Mouse (Mus musculus) ES-CJ7 (cell line): ENCODE data around the gene Wnt1.
"Not testable (repeated sequence)": the region's sequence is repeated elsewhere in the genome, so short reads cannot be mapped to it uniquely, and the experiment has no call there.

Experiments used
- DNase-seq: peaks from one replicate; pipeline ENCODE4 v3.0.0; 2011; ENCODE audit warnings: low read depth, low spot score

The Wnt1 gene

DNA sequence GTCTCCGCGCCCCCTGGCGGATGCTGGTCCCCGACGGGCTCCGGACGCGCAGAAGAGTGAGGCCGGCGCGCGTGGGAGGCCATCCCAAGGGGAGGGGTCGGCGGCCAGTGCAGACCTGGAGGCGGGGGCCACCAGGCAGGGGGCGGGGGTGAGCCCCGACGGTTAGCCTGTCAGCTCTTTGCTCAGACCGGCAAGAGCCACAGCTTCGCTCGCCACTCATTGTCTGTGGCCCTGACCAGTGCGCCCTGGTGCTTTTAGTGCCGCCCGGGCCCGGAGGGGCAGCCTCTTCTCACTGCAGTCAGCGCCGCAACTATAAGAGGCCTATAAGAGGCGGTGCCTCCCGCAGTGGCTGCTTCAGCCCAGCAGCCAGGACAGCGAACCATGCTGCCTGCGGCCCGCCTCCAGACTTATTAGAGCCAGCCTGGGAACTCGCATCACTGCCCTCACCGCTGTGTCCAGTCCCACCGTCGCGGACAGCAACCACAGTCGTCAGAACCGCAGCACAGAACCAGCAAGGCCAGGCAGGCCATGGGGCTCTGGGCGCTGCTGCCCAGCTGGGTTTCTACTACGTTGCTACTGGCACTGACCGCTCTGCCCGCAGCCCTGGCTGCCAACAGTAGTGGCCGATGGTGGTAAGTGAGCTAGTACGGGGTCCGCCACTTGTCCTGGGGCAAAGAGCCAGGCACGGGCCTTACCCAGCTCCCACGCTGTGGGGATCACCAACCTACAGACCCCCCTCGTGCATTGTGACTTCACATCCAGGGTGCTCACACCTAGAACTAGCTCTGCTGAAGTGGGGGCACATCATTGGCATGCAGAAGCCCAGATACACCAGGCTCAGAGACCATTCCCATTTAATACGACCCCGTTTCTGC lies at the start of gene Wnt1:
Gene Wnt1 (plus strand): TSS at position 197 of the 875 bp plus-strand sequence.
- DNase-seq = no peak

DNA sequence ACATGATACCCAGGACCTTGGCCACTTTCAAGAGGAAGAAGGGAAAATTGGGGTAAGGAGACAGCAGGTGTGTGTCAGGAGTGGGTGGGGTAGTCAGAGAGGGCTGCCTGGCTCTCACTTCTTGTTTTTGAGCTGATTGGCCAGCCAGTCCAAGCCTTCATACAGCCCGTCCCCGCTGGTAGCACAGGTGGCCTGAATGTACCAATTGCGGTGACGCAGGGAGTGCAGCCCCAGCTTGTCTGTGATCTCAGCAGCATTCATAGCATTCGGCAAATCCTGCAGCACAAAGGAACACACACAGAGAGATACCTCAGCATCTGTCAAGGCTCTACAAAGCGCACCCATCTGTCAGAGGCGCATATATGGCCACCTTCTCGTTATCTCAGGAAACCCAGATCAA lies 49.4 kb upstream of the Wnt1 start:
- DNase-seq = no peak

DNA sequence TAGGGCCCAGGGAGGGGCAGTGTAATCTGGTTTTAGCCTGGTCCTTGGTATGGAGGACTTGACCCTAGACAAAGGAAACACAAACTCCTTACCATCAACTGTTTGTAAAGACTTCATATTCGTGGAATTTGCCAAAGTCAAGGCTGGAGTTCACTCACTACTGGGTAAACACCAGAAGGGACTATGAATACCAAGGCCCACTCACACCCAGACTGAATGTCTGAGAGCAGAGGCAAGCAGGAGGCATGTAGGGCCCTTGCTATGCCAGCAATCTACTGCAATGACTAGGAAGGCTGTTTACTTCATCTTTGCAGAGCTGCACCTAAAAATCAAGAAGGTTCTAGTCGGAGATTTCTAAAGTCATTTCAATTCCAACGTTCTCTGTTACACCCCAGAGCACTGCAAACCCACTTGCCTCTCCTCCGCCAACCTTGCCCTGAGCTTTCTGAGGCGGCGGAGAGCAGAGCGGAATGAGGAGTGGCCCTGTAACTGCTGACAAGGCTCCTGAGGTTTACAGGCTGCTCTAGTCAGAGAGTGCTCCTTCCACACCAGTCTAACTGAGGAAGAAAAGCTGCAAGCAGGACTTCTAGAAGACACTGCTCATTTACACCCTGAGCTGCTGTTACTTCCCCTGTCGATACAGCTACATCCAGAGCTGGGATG lies 46.8 kb upstream of the Wnt1 start:
- DNase-seq = peak; percentile 33

DNA sequence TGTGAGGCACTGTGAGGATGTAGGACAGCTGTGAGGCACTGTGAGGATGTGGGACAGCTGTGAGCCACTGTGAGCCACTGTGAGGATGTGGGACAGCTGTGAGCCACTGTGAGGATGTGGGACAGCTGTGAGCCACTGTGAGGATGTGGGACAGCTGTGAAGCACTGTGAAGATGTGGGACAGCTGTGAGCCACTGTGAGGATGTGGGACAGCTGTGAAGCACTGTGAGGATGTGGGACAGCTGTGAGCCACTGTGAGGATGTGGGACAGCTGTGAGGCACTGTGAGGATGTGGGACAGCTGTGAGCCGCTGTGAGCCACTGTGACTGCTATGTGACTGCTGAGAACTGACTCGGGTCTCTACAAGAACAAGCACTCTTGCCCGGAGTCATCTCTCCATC lies 45.8 kb upstream of the Wnt1 start:
- not testable (repeated sequence) for DNase-seq

DNA sequence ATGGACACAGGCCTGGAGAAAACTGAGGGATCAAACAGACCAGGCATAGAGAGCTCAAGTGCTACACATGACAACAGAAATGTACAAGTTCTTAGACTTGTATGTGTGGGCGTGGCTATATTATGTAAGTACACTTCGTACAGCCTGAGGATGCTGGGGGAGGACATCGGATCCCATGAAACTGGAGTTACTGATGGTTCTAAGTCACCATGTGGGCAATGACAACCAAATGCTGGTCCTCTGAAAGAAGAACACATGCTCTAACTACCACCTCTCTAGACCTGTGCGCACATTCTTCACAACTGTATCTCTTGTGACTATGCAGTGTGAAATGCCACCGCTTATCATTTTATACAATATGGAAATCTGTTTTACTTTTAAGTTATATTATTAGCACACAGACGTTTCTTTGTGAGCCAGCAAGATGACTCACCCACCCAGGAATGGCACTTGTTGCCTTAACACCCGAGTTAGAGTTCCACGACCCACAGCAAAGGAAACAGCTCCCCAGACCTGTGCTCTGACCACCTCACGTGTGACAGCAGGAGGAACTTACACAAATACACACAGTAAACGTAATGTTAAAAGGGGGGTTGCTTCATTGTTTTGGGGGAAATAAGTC lies 43.2 kb upstream of the Wnt1 start:
- DNase-seq = no peak

DNA sequence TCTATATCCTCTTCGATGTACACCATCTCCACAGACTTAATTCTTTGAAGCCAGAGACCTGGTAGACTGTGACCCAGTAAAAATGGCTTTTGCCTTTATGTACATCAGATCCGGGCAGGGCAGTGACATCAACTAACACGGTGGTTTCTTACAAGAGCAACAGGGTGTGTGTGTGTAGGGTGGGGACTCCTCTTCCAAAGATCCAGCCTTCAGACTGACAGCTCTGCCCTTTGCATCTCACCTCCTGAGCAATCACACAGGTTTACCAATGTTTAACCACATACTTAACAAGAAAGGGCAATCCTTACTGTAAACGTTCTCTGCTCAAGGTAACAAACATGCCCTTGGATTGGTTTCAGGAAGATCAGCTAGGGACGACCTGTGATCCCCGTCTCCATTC lies 42.4 kb upstream of the Wnt1 start:
- DNase-seq = no peak

DNA sequence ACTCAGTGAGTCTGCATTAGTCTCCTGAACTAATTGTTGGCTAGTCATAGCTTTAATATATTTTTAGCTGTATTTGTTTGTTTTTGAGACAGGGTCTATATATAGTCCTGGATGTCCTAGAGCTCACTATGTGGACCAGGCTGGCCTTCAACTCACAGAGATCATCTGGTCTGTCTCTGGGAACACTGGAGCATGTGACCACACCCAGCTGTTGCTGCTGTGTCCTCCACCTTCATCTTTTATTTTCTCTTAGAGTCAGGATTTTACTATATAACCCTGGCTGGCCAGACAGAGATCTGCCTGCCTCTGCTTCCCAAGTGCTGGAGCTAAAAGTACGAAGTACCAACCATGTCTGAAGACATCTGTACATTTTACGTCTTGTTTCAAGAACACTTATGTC lies 40.6 kb upstream of the Wnt1 start:
- no peak for DNase-seq

DNA sequence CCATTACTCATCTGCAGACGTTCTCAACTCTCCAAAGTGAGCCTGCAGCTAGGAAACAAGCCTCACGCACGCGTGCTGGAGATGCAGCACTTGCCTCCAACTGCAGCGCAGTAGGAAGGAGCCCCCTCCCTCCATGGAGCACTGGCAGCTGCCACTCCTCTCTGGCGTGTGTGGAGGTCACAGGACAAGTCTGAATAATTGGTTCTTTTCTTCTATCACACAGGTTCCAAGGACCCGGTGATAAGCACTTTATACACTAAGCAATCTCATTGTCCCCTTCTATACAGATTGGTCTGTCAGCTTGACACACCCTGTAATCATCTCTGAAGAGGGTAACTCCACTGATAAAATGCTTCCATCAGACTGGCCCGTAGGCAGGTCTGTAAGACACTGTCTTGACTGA lies 36.6 kb upstream of the Wnt1 start:
- no peak for DNase-seq

DNA sequence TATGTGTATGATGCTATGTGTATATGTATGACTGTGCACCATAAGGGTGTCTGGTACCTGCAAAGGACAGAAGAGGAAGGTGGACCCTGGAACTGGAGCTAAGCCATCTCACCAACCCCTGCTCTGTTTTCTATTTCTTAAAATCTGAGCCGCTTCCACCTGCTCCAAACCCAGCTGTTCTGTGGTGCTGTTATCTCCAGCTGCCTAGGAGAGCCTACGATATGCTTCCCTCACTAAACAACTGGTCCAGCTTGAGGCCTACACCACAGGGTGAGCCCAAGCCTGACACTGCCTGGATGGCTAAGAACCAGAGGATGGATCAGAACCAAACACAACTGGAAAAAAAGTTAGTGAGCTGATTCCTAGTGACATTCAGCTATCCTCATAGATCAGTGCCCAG lies 35.5 kb upstream of the Wnt1 start:
- DNase-seq = no peak

DNA sequence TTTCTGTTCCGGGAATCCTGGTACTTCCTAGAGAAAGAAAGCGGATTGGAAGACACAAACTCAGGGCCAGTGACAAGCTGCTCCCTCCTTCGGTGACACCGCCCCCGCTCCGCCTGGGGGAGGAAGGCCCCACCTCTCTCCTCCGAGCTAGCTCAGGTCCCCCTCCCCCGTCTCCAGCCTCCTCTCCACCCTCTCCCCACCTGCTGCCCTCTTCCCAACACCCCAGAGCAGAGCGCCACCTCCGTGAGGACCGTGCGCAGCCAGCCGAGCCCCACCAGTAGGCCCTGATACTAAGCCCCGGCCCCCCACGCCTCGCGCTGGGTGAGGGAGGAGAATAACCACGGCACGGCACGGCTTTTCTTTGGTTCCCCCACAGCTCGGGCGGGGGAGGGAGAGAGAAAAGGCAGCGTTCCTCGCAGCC lies 27.4 kb upstream of the Wnt1 start:
- DNase-seq = peak; percentile 89

DNA sequence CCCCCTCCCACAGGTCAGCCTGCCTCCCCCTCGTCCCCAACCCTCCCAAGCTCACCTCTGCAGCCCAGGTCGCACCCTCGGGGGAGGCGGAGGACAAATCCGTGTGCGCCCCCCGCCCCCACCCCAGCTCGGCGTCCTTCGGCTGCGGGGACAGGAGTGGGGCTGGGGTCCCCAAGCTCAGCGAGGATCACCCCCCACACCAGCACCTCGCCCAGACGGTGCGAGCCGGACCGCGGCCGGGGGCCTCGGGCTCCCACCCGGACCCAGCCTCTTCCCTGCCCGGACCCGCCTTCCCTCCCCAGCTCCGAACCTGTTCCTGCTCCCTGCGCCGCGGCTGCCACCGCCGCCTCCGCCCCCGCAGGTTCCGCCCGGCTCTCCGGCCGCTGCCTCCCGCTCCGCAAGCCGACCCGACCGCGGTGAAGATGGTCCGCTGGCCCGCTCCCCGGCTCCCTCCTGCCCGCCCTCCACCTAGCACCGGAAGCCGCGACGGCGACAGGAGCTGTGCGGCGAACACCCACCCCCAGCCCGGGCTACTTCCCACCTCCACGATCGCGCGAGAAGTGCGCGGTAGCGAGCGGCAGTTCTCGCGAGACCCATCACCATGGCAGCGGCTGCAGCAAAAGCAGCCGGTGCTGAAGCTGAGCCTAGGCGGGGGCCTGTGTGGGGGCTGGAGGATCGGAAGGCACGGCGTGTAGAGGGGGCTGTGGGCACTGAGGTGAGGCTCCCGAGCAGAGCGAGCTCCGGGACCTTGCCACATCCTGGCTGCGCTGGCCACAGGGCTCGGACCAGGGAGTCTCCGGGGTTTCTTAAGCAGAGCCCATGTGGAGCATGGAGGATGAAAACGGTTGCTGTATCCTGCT lies 26.8 kb upstream of the Wnt1 start, which contains the start of gene Arf3:
Gene Arf3 (minus strand): TSS at position 545 of the 860 bp plus-strand sequence.
- peak; percentile 96 for DNase-seq

DNA sequence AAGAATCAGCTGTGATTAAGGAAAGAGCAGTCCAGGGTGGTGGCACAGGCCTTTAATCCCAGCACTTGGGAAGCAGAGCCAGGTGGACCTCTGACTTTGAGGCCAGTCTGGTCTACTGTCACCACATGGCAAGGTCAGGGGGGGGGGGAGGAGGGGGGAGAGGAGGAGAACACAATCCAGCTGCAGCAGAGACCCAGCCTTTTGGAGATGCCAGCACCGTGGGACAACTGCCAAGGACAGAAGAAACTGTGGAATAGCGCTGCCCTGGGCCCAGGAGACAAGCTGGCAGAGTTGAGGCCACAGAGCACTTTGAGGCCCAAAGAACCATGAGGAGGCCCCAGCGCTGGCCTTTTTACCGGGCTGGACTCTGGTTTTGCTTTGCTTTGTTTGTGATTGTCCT lies 23.7 kb upstream of the Wnt1 start:
- no peak for DNase-seq

DNA sequence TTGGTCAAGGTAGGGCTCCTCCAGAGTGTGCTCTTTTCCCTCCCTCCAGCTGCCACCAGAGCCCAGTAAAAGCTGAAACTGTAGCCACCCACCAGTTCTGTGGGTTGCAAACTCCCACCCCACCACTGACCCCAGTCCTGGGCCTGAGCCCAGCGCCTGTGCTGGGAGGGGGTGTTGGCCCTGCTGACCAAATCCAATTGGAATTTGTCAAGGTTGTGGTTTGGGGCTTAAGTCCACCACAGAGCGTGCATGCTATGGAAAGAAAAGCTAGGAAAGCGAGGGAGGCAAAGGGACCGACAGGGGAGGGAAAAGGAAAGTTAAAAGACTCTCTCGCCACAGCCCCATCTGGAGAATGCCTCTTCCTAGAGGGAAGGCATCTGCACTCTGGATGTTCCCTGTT lies 21.4 kb upstream of the Wnt1 start:
- DNase-seq = no peak

DNA sequence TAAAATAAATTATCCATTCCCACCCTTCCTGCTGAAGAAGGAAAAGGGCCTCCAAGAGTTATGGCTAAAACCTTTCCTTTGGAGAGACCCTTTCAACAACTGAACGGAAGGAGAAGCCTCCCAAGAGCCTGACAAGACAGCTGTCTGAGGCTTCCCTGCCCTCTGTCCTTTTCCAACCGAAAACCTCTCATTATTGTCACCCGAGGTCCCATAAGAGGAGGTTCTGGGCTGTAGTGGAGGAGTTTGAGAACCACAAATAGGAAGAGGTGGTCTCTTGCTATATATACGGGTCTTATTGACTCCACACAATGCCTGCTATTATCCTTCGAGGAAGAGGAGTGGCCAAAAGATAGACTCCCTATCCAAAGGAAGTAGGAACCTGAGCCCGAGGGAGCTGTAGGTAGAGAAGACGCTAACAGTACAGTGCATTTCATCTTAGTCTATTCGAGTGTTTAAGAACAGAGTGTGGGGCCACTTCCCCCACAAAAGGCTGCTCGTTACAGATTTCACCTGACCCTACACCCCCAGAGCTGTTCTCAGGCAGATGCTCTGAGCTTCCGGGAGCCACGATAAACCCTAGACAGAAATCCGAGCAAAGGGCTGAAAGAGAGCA lies 17.7 kb upstream of the Wnt1 start:
- no peak for DNase-seq

DNA sequence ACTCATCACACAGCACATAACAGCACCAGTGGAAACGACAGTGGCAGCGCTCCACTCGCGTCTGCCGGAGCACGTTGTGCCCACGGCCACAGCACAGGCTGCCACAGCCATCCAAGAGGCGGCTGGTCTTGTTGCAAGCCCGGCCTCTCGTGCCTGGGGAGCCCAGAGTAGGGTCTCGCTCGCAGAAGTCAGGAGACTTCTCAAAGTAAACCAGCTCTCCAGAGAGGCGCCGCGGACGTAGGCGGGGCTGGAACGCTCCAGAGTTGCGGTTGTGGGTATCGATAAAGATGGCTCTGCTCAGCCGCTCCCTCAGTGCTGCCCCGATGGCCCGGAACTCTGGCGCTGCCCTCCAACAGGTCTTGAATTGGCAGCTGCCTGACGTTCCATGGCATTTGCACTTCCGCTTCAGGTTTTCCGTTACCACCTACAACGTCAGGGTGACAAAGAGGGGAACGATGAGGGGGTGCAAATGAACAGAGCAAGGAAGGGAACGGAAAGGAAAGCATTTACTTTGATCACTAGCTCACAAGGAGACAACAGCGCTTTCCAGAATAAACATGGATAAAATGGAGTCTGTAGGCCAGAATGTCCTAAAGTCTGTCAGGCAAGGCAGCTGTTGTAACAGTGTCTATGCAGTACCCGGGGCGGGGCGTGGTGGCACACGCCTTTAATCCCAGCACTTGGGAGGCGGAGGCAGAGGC lies 17.0 kb upstream of the Wnt1 start:
- peak; percentile 45 for DNase-seq

DNA sequence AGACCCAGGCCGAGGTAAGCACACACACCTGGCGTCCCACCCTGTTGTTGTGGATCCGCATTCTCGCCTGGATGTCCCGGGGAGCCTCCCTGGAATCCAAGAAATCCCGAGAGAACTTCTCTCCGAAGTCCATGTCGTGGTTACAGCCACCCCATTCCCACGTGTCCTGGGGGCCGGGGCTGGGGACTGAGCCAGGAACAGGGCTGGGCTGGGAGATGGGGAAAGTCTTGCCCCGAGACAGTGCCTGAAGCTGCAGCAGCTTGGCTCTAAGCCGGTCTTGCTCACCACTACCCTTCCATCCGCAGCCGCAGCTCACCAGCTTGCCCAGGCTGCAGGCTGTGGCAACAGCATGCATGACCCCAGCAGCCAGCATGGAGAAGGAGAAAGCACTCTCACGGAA lies 15.6 kb upstream of the Wnt1 start:
- no peak for DNase-seq

DNA sequence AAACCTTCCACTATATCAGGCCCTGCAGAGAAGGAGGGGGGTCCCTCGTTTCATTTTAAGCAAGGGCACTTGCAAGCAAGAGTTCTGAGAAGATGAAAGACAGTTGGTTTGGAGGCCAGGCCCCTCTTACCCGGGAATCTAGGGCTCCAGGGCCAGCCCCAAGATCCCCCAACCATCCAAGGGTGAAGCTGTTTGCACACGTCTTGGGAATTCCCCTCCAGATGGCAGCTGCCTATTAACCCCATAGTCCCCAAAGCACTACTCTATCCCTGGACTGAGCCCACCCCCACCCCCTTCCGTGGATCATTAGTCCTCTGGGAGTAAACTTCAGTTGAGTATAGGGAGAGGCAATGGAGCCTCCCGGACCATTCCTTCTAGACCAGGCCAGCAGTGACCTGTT lies 14.1 kb upstream of the Wnt1 start:
- no peak for DNase-seq

DNA sequence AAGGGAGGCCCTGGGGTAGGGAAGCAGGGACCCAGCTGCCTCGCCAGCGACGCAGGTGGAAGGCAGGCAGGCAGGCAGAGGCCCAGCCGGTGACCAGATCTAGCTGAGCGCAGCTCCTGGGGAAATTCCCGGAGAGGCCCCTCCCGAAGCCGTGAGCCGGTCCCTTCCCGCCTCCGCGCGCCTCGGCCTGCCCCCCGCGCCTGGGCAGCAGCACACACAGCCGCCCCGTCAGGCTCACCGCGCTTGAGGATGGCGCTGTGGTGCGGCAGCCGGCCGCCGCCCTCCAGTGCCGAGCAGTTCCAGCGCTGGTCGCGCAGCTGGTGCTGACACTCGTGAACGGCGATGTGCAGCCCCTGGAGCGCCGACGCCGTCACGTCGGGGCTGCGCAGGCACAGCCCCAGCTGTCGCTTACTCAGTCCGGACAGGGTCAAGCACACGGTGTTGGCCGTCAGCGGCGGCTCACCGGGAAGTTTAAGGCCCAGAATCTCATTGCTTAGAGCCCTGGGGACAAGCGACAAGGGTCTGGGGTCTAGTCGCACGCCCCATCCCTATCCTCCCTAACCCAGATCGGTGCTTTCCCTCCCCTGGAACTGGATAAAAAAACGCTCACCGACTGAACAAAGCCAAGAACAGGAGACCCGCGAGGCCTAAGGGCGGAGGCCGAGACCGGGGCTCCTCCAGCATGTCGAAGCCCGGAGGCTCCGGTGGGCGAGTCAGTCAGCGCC lies 13.2 kb upstream of the Wnt1 start:
- DNase-seq = no peak

DNA sequence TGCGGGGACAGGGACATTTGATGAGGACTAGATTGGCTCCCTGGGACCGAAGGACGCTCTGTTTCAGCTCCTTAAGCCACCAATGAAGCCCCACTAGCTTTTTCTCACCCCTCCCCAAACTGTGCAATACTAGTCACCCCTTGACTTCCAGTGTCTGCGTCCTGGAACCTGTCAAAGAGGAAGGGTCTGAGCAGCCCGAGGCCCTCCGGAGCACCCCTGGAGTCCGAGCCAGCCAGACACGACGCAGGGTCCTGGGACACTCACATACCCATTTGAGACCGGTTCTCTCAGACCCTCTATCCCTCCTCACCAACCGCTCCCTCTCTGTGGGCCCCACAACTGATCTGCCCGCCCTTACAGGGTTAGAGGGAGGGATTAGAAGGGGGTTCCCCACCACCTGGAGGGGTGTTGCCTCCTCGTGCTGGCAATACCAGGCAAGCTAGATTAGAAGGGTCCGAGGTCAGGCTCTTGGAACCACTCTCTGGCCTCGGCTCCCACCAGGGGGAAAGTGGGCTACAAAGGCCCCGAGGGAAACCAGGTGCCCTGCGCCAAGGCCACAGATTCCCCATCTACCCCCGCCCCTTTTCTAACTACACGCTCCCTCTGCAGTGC lies 12.5 kb upstream of the Wnt1 start:
- DNase-seq = no peak

DNA sequence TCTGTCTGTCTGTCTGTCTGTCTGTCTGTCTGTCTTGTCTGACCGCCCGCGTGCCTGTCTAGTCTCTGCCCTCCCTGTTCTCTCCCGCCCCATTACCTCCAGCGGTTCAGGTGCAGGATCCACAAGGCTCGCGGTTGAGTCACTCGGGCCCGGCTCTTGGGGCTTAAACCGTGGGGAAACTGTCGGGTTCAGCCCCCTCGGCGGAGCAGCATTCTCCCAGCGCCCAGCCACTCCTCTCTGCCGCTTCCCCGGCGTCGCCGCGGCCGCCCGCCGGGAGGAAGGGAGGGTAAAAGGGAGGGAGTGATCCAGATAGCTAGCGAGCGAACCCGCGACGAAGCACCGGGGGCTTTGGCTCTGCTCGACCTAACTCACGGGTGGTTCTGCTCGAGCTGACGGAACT lies 11.9 kb upstream of the Wnt1 start, which contains the start of gene Wnt10b:
Gene Wnt10b (minus strand): TSS at position 389 of the 400 bp plus-strand sequence.
- DNase-seq = peak; percentile 41
